Mouse (Mus musculus) ES-E14 (cell line): ENCODE results near the gene Olfr1395. TPM values are rescaled to one million over a fixed set of nuclear protein-coding genes. Genes with fewer than 3 reads are reported as not detected.

Experiments used
- DNase-seq: peaks from one replicate; pipeline ENCODE4 v3.0.0-alpha.2; 2013; ENCODE audit warnings: low read depth, low spot score
- H3K27ac ChIP-seq: 2 replicates; pipeline ENCODE4 v1.5.1; 2012; ENCODE audit warnings: low read depth, mild to moderate bottlenecking, low read length, moderate library complexity, mixed read lengths; ENCODE audit not compliant: poor library complexity, insufficient read depth, severe bottlenecking
- H3K36me3 ChIP-seq: 2 replicates; pipeline ENCODE4 v1.6.1; 2012; ENCODE audit warnings: mild to moderate bottlenecking, low read length, moderate library complexity, mixed read lengths; ENCODE audit not compliant: control insufficient read depth, poor library complexity, insufficient read depth, severe bottlenecking
- H3K4me1 ChIP-seq, 2 experiments: fragments of 150-350 bp in 1 of 2; sonication (generic) in 1 of 2; 2 replicates each; pipeline ENCODE4 v1.6.1; 2012; ENCODE audit warnings: low read length in 2 of 2, mild to moderate bottlenecking in 1 of 2, mixed read lengths in 1 of 2; ENCODE audit not compliant: control insufficient read depth in 2 of 2, insufficient read depth in 2 of 2, poor library complexity in 1 of 2
- H3K4me3 ChIP-seq, 2 experiments: fragments of 150-350 bp in 1 of 2; sonication (generic) in 1 of 2; 2 replicates each; pipeline ENCODE4 v1.5.1; 2012; ENCODE audit warnings: low read length in 2 of 2, low read depth in 1 of 2, mild to moderate bottlenecking in 1 of 2, mixed read lengths in 1 of 2; ENCODE audit not compliant: insufficient read depth in 1 of 2, poor library complexity in 1 of 2, severe bottlenecking in 1 of 2
- H3K9ac ChIP-seq: 2 replicates; pipeline ENCODE4 v1.6.1; 2012; ENCODE audit warnings: low read depth, mild to moderate bottlenecking, low read length, mixed read lengths; ENCODE audit not compliant: poor library complexity, insufficient read depth, severe bottlenecking
- H3K9me3 ChIP-seq: fragments of 150-350 bp; sonication (generic); 2 replicates; pipeline ENCODE4 v1.6.1; 2012; ENCODE audit warnings: low read depth, mild to moderate bottlenecking, low read length; ENCODE audit not compliant: control insufficient read depth, insufficient read depth
- CHD2 ChIP-seq: IDR thresholded peaks from 2 replicates; pipeline ENCODE4 v1.6.1; 2014; ENCODE audit warnings: mild to moderate bottlenecking, low read depth, low read length, inconsistent platforms
- HCFC1 ChIP-seq: IDR thresholded peaks from 2 replicates; pipeline ENCODE4 v1.6.1; 2012; ENCODE audit warnings: low read length, inconsistent platforms, borderline replicate concordance; ENCODE audit not compliant: insufficient read depth
- MAFK ChIP-seq: IDR thresholded peaks from 2 replicates; pipeline ENCODE4 v1.6.1; 2014; ENCODE audit warnings: mild to moderate bottlenecking, low read depth, low read length, inconsistent platforms; ENCODE audit not compliant: insufficient read depth
- ZC3H11A ChIP-seq: IDR thresholded peaks from 2 replicates; pipeline ENCODE4 v1.6.1; 2012; ENCODE audit warnings: low read depth, mild to moderate bottlenecking, inconsistent platforms, low read length, borderline replicate concordance
- ZNF384 ChIP-seq: IDR thresholded peaks from 2 replicates; pipeline ENCODE4 v1.6.1; 2012; ENCODE audit warnings: low read depth, low read length, inconsistent platforms
- in situ Hi-C, 2 experiments: fragments of 600-800 bp; cut with MboI; formaldehyde crosslinking; loops; one replicate each; pipeline ENCODE4 v1.15.1; 2025; ENCODE audit warnings: low sequenced_read_pairs in 2 of 2, inconsistent platforms in 1 of 2; ENCODE audit not compliant: unreplicated experiment in 2 of 2
- total RNA-seq: library from RNA; depleted of rRNA; stranded (reverse); fragments of 300-350 nt; gene quantifications from 2 replicates; pipeline ENCODE4 v1.2.3, GENCODE M21; 2012

Gene Olfr1395
- total RNA-seq, 1 experiment: not detected

DNA sequence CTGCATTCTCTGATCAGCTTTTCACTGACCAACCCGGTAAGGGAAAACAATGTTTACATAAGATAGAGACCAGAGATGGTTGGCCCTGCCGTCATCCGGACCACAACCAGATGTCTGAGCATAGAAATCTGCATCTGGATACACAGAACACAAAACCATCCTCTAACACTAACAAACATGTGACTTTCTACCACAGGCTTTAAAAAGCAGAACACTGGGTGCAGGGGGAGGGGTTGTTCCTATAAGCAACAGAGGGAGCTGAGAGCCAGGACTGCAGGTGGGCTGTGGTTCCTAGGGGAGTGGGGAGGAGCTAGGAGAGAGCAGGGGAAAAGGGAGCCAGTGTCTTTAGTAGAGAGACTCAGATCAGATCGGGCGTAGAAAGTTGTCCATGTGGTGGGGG lies 40.6 kb upstream of the Olfr1395 start:
- no peak overlapping the region for H3K9ac ChIP-seq
- in situ Hi-C loops: loop anchor here in 1 of 2 experiments (10.0 kb wide), 1 partner anchor 327 kb away; no protein-coding TSS in a partner anchor
- DNase-seq: no peak
- no peaks in the 10 kb centered on the region for H3K4me1 ChIP-seq
- H3K4me3 ChIP-seq: no peak overlapping the region
- no peak for TF ChIP-seq HCFC1
- TF ChIP-seq ZNF384: no peak
- no peak for TF ChIP-seq ZC3H11A
- TF ChIP-seq CHD2: no peak
- TF ChIP-seq MAFK: no peak
- H3K36me3 ChIP-seq: no peaks in the 10 kb centered on the region
- no peak overlapping the region for H3K27ac ChIP-seq
- H3K9me3 ChIP-seq: no peaks in the 10 kb centered on the region

DNA sequence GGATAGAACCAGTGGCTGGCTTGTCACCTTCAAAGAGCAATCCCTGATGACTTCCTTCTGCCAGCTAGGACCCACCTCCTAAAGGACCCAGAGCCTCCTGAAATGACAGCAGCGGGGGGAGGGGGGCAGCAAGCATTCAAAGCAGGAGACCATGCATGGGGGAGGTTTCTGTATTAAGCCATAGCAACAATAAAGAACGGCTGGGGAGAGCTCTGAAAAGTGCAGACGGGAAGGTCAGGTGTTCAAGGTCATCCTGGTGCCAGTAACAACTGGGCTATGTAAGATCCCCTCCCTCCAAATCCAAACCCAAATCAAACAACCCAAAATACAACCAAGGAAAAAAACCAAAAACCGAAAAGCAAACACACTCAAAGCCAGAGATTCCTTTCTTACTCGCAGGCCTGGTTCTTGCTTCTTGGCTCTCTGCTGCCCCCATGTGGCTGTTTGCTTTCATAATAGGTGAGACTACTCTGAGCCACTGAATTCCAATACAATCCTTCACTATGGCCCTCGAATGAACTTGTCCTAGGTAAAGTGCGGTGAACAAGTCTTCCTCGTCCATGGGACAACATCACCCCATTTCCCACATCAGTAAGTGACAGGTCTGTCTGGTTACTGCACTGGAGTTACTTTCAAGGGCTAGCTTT lies 38.9 kb upstream of the Olfr1395 start:
- in situ Hi-C loops: loop anchor here in 1 of 2 experiments (10.0 kb wide), 1 partner anchor 328 kb away; no protein-coding TSS in a partner anchor
- no peaks in the 10 kb centered on the region for H3K36me3 ChIP-seq
- H3K9ac ChIP-seq: no peak overlapping the region
- H3K4me1 ChIP-seq: no peaks in the 10 kb centered on the region
- no peak overlapping the region for H3K4me3 ChIP-seq
- TF ChIP-seq HCFC1 (no peak), ZNF384 (no peak), ZC3H11A (peak; percentile 88), CHD2 (no peak), MAFK (no peak)
- H3K27ac ChIP-seq: no peak overlapping the region
- peak; percentile 88 for DNase-seq
- no peaks in the 10 kb centered on the region for H3K9me3 ChIP-seq

DNA sequence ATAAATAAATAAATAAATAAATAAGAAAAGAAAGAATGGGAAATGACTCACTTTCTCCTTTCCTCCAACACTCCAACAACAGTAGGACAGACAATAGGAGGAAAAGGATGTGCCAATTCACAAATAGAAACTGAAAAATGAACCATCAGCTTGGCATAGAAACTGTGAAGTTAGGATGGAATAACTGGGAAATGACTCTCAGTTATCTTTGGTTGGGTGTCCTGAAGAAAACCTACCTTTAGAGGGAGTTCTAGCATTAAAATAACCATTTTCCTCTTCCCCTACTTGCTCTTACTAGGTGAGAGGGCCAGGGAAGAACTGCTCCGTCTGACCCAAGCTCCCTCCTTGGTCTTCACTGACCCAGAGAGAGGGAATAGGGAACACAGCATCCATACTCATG lies 36.3 kb upstream of the Olfr1395 start:
- no peak for DNase-seq
- Histone ChIP-seq H3K4me3 (no peak overlapping the region), H3K9ac (no peak overlapping the region), H3K36me3 (no peaks in the 10 kb centered on the region), H3K9me3 (no peaks in the 10 kb centered on the region), H3K27ac (no peak overlapping the region), H3K4me1 (no peaks in the 10 kb centered on the region)
- in situ Hi-C loops: loop anchor here in 1 of 2 experiments (10.0 kb wide), 1 partner anchor 331 kb away; no protein-coding TSS in a partner anchor
- TF ChIP-seq ZNF384: no peak
- TF ChIP-seq ZC3H11A: no peak
- TF ChIP-seq HCFC1: no peak
- no peak for TF ChIP-seq MAFK
- no peak for TF ChIP-seq CHD2

DNA sequence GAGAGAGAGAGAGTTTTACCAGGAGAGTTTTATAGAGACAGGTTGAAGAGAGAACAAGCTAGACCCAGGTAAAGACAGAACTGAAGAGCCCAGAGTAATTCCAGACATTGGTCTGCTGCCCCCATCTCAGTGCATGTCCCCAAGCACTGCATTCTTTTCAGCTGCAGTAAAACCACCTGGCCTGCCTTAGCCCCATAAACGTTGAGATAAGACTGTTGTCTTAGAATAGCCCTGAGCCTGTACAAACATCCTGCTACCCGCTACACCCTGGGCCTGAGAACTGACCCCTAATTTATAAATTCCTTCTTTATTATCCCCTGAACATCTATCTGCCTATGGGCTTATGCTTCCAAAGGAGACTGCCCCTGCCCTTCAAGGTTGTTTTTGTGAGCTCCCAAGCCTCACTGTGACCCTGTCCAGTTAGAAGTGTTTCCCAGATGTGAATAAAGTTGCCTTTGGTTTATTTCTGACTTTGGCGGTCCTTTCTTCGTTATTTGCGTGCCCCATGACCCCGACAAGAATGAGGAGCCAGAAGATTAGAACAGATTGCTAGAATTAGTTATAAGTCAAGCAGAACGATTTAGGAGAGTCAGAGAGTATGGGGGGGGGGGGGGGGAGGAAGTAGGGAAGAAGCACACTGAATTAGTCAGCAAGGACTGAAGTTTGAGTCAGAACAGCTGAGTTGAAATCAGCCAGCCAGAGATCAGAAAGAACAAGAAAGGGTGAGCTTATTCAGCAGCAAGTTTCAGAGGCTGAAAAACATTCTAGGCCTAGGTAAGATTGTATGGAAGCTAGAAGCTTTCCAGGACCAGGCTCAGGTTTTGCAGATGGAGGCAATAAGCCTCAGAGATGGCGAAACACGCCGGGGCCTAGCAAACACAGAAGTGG lies 34.2 kb upstream of the Olfr1395 start:
- Histone ChIP-seq H3K4me3 (no peak overlapping the region), H3K4me1 (no peaks in the 10 kb centered on the region), H3K36me3 (no peaks in the 10 kb centered on the region), H3K27ac (no peak overlapping the region), H3K9ac (no peak overlapping the region), H3K9me3 (no peaks in the 10 kb centered on the region)
- DNase-seq: no peak
- in situ Hi-C loops: loop anchor here in 1 of 2 experiments (10.0 kb wide), 1 partner anchor 333 kb away; no protein-coding TSS in a partner anchor
- TF ChIP-seq HCFC1 (no peak), MAFK (no peak), ZC3H11A (no peak), ZNF384 (no peak), CHD2 (no peak)
